Mouse (Mus musculus): ENCODE data around the gene Cib3. TPM values are rescaled to one million over a fixed set of nuclear protein-coding genes. Genes with fewer than 3 reads are reported as not detected.

The Cib3 gene
- polyA plus RNA-seq (2015; fragmentation: Nextera tagmentation; extraction: Ambion mirVana) = not detected in 2 replicates

DNA sequence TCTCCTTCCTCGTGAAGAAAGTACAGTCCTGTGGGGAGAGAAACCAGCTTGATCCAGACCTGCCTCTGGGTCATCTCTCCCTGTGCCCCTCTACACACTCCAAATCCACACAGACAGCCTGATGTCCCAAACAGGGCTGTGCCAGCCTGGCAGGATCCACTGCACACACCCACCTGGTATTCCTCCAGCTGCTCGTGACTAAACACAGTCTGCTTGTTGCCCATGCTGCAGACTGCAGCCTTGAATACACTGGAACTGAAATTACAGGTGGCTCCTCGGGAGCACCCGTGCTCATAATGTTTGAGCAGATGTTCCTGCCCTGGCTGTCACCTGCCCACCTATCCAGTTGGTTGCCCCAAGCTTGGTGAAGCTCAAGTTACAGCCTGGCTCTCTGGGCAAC lies at the start of gene Cib3:
Cib3 (minus strand) TSS at position 87 of the 400 bp plus-strand sequence.
- no peak for ATAC-seq
- H3K4me2 ChIP-seq (ENCODE audit: low read depth, low read length) = no peak within 1 kb of the TSS
- no peak within 1 kb of the TSS for H3K9ac ChIP-seq (ENCODE audit: low read depth, low read length)
- 57% methylated on average over 4 of the region's 4 CpGs for WGBS
- H3K4me3 ChIP-seq (ENCODE audit: low read length) = no peak within 1 kb of the TSS
- H3K9me3 ChIP-seq (ENCODE audit: control insufficient read depth, low read length) = no peaks in the 10 kb centered on the region
- no peaks in the 10 kb centered on the region for H3K4me1 ChIP-seq (ENCODE audit: control insufficient read depth, insufficient read depth, low read length)
- H3K36me3 ChIP-seq (ENCODE audit: control insufficient read depth, insufficient read depth, low read length) = no peaks in the 10 kb centered on the region
- no peak within 1 kb of the TSS for H3K27ac ChIP-seq (ENCODE audit: low read length)
- no peaks in the 10 kb centered on the region for H3K27me3 ChIP-seq (replicated peaks; ENCODE audit: control insufficient read depth, insufficient read depth, low read length)

- ATAC-seq = no peak
- H3K27me3 ChIP-seq (replicated peaks; ENCODE audit: control insufficient read depth, insufficient read depth, low read length) = no peaks in the 10 kb centered on the region
- no peaks in the 10 kb centered on the region for H3K4me1 ChIP-seq (ENCODE audit: control insufficient read depth, insufficient read depth, low read length)
Observed at GRCm38 (mm10) chr8:72261872-72262271, 49.2 kb upstream of the Cib3 start.

GRCm38 (mm10) chr8:72261431-72261830 lies 48.8 kb upstream of the Cib3 start:
- Histone ChIP-seq H3K36me3 (ENCODE audit: control insufficient read depth, insufficient read depth, low read length) (no peaks in the 10 kb centered on the region), H3K4me1 (ENCODE audit: control insufficient read depth, insufficient read depth, low read length) (no peaks in the 10 kb centered on the region), H3K9me3 (ENCODE audit: control insufficient read depth, low read length) (no peaks in the 10 kb centered on the region), H3K9ac (ENCODE audit: low read depth, low read length) (no peak overlapping the region), H3K4me3 (ENCODE audit: low read length) (no peak overlapping the region), H3K27ac (ENCODE audit: low read length) (no peak overlapping the region), H3K4me2 (ENCODE audit: low read depth, low read length) (no peak overlapping the region), H3K27me3 (replicated peaks; ENCODE audit: control insufficient read depth, insufficient read depth, low read length) (no peaks in the 10 kb centered on the region)
- no peak for ATAC-seq

More at GRCm38 (mm10) chr8:72261872-72262271, 49.2 kb upstream of the Cib3 start:
- 50% methylated on average over 5 of the region's 5 CpGs for WGBS
- Histone ChIP-seq H3K9me3 (ENCODE audit: control insufficient read depth, low read length) (no peaks in the 10 kb centered on the region), H3K27ac (ENCODE audit: low read length) (no peak overlapping the region), H3K9ac (ENCODE audit: low read depth, low read length) (no peak overlapping the region), H3K4me2 (ENCODE audit: low read depth, low read length) (no peak overlapping the region), H3K4me3 (ENCODE audit: low read length) (no peak overlapping the region), H3K36me3 (ENCODE audit: control insufficient read depth, insufficient read depth, low read length) (no peaks in the 10 kb centered on the region)

GRCm38 (mm10) chr8:72261019-72261418 lies 48.4 kb upstream of the Cib3 start:
- no peaks in the 10 kb centered on the region for H3K27me3 ChIP-seq (replicated peaks; ENCODE audit: control insufficient read depth, insufficient read depth, low read length)

DNA sequence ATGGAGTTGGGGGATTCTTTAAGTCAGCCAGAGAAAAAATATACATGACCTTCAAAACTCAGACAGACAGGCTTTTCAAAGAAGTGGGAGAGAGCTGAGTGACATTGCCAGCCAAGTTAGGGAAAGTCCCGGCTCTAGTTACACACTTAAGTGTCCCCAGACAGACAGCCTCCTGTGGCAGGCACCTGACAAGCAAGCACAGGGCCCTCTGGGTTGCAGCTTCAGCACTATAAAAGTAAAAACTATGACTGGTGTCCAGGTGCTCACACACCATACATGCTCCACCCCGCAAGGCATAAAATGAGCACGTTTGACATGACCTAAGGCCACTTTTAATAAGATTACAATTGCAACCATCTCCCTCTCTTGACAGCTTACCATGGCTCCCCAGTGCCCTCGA lies 47.9 kb upstream of the Cib3 start:
- no peaks in the 10 kb centered on the region for H3K36me3 ChIP-seq (ENCODE audit: control insufficient read depth, insufficient read depth, low read length)
- H3K27me3 ChIP-seq (replicated peaks; ENCODE audit: control insufficient read depth, insufficient read depth, low read length) = no peaks in the 10 kb centered on the region
- no peak overlapping the region for H3K27ac ChIP-seq (ENCODE audit: low read length)
- H3K4me3 ChIP-seq (ENCODE audit: low read length) = no peak overlapping the region
- no peak overlapping the region for H3K4me2 ChIP-seq (ENCODE audit: low read depth, low read length)
- H3K9me3 ChIP-seq (ENCODE audit: control insufficient read depth, low read length) = no peaks in the 10 kb centered on the region
- H3K9ac ChIP-seq (ENCODE audit: low read depth, low read length) = no peak overlapping the region
- no peak for ATAC-seq
- no peaks in the 10 kb centered on the region for H3K4me1 ChIP-seq (ENCODE audit: control insufficient read depth, insufficient read depth, low read length)
- WGBS = 55% methylated on average over 4 of the region's 4 CpGs

More at GRCm38 (mm10) chr8:72261019-72261418, 48.4 kb upstream of the Cib3 start:
- Histone ChIP-seq H3K36me3 (ENCODE audit: control insufficient read depth, insufficient read depth, low read length) (no peaks in the 10 kb centered on the region), H3K9me3 (ENCODE audit: control insufficient read depth, low read length) (no peaks in the 10 kb centered on the region), H3K4me1 (ENCODE audit: control insufficient read depth, insufficient read depth, low read length) (no peaks in the 10 kb centered on the region), H3K27ac (ENCODE audit: low read length) (no peak overlapping the region), H3K9ac (ENCODE audit: low read depth, low read length) (no peak overlapping the region), H3K4me3 (ENCODE audit: low read length) (no peak overlapping the region), H3K4me2 (ENCODE audit: low read depth, low read length) (no peak overlapping the region)
- peak; percentile 45 for ATAC-seq
- 33% methylated on average over 2 of the region's 2 CpGs for WGBS

- Histone ChIP-seq H3K9me3 (ENCODE audit: control insufficient read depth, low read length) (no peaks in the 10 kb centered on the region), H3K27ac (ENCODE audit: low read length) (no peak overlapping the region), H3K4me1 (ENCODE audit: control insufficient read depth, insufficient read depth, low read length) (no peaks in the 10 kb centered on the region), H3K4me3 (ENCODE audit: low read length) (no peak overlapping the region), H3K27me3 (replicated peaks; ENCODE audit: control insufficient read depth, insufficient read depth, low read length) (no peaks in the 10 kb centered on the region), H3K9ac (ENCODE audit: low read depth, low read length) (no peak overlapping the region), H3K36me3 (ENCODE audit: control insufficient read depth, insufficient read depth, low read length) (no peaks in the 10 kb centered on the region), H3K4me2 (ENCODE audit: low read depth, low read length) (no peak overlapping the region)
- WGBS = 44% methylated on average over 2 of the region's 2 CpGs
- no peak for ATAC-seq
Observed at GRCm38 (mm10) chr8:72259862-72260261, 47.2 kb upstream of the Cib3 start.

DNA sequence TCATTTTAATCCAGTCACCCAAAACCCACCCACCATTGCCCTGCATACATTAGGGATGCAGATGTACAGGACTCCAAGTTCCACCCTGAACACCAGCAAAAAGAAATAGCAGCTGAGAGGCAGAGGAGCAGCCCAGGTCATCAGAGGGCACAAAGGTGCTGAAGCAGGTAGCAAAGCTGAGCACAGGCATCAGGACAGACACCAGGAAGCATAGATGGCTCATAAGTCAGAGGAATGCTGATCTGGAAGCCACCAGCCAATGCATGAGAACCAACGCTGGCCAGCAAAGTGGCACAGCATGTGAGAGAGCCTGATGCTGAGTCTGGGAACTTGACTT lies 45.2 kb upstream of the Cib3 start:
- WGBS = 89% methylated on average over 1 of the region's 1 CpGs
- Histone ChIP-seq H3K9ac (ENCODE audit: low read depth, low read length) (no peak overlapping the region), H3K4me1 (ENCODE audit: control insufficient read depth, insufficient read depth, low read length) (no peaks in the 10 kb centered on the region), H3K27me3 (replicated peaks; ENCODE audit: control insufficient read depth, insufficient read depth, low read length) (no peaks in the 10 kb centered on the region), H3K36me3 (ENCODE audit: control insufficient read depth, insufficient read depth, low read length) (no peaks in the 10 kb centered on the region; the same call in 1 of the 2 replicates), H3K9me3 (ENCODE audit: control insufficient read depth, low read length) (no peaks in the 10 kb centered on the region), H3K4me2 (ENCODE audit: low read depth, low read length) (no peak overlapping the region), H3K27ac (ENCODE audit: low read length) (no peak overlapping the region), H3K4me3 (ENCODE audit: low read length) (no peak overlapping the region)
- no peak for ATAC-seq

DNA sequence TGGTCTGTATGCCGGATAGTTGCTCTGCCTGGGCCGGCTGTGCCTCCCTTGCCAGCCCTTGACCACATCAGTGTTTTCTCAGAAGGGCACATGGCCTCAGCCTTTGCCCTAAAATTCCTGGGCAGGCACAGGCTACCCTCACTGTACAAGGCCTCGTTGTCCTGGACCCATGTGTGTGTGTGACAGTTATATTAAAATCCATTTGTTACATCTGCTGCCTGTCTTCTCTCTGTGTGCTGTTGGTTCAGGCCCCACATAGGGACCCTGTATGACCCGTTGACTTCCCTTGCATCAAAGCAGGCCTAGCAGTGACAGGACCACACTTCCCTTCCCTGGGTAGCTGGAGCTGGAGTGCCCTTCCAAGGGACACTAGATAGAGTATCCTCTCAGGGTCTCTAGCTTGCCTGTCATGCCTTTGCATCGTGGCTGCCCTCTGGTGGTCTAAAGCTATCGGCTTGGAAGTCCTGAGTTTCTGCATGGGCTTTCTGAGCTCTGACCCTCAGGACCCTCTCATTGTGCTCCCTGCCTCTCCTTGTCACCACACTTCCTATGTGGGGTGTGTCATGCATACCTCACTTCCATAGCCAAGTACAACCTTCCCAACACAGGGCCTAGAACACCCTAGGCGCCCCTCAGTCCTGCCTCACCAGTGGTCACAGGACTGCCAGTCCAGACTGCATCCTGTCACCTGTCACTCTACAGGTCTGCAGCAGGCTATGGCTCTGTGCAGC lies 44.7 kb upstream of the Cib3 start:
- Histone ChIP-seq H3K4me1 (ENCODE audit: control insufficient read depth, insufficient read depth, low read length) (no peaks in the 10 kb centered on the region), H3K9me3 (ENCODE audit: control insufficient read depth, low read length) (no peaks in the 10 kb centered on the region), H3K4me3 (ENCODE audit: low read length) (no peak overlapping the region), H3K4me2 (ENCODE audit: low read depth, low read length) (no peak overlapping the region), H3K27me3 (replicated peaks; ENCODE audit: control insufficient read depth, insufficient read depth, low read length) (no peaks in the 10 kb centered on the region), H3K36me3 (ENCODE audit: control insufficient read depth, insufficient read depth, low read length) (peaks cover 4% of the 10 kb centered on the region; the same call in 1 of the 2 replicates), H3K27ac (ENCODE audit: low read length) (no peak overlapping the region), H3K9ac (ENCODE audit: low read depth, low read length) (no peak overlapping the region)
- 51% methylated on average over 7 of the region's 7 CpGs for WGBS
- 0 out of 2 replicates have a peak, but pooled peaks have one; percentile 24 for ATAC-seq

- no peaks in the 10 kb centered on the region for H3K9me3 ChIP-seq (ENCODE audit: control insufficient read depth, low read length)
- 75% methylated on average over 2 of the region's 2 CpGs for WGBS
- H3K9ac ChIP-seq (ENCODE audit: low read depth, low read length) = no peak overlapping the region
- H3K36me3 ChIP-seq (ENCODE audit: control insufficient read depth, insufficient read depth, low read length) = peaks cover 7% of the 10 kb centered on the region; the same call in 1 of the 2 replicates
- no peaks in the 10 kb centered on the region for H3K27me3 ChIP-seq (replicated peaks; ENCODE audit: control insufficient read depth, insufficient read depth, low read length)
- no peak overlapping the region for H3K4me2 ChIP-seq (ENCODE audit: low read depth, low read length)
- H3K4me1 ChIP-seq (ENCODE audit: control insufficient read depth, insufficient read depth, low read length) = peaks cover 7% of the 10 kb centered on the region
- H3K4me3 ChIP-seq (ENCODE audit: low read length) = no peak overlapping the region
- ATAC-seq = no peak
- H3K27ac ChIP-seq (ENCODE audit: low read length) = no peak overlapping the region
Observed at GRCm38 (mm10) chr8:72244610-72245009, 32.0 kb upstream of the Cib3 start.

DNA sequence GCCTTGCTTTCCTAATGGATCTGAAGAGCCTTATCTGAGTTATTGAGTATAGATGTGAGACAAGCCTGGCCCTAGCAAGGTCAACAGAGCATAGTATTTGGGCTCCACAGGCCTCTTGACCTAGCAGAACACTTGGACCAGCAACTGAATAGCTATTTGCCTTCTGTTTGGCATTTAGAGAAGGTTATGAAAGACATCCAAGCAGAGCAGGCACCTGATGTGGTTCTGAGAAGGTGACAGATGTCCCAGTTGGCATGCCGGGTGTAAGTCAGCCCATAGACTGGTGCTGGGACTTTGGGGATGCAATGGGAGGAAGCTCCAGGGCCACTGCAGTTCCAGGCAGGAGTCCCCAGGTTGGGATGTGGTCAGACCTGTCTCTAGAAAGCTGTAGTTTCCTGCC lies 29.6 kb upstream of the Cib3 start:
- H3K9ac ChIP-seq (ENCODE audit: low read depth, low read length) = 0 out of 2 replicates have a peak overlapping the region, but pooled peaks have one; percentile 5
- H3K4me1 ChIP-seq (ENCODE audit: control insufficient read depth, insufficient read depth, low read length) = peaks cover 7% of the 10 kb centered on the region
- H3K27ac ChIP-seq (ENCODE audit: low read length) = no peak overlapping the region
- no peaks in the 10 kb centered on the region for H3K9me3 ChIP-seq (ENCODE audit: control insufficient read depth, low read length)
- H3K27me3 ChIP-seq (replicated peaks; ENCODE audit: control insufficient read depth, insufficient read depth, low read length) = no peaks in the 10 kb centered on the region
- H3K36me3 ChIP-seq (ENCODE audit: control insufficient read depth, insufficient read depth, low read length) = peaks cover 3% of the 10 kb centered on the region; the same call in 1 of the 2 replicates
- H3K4me2 ChIP-seq (ENCODE audit: low read depth, low read length) = no peak overlapping the region
- WGBS = 95% methylated on average over 1 of the region's 1 CpGs
- H3K4me3 ChIP-seq (ENCODE audit: low read length) = no peak overlapping the region
- ATAC-seq = no peak

Data from intestine, embryonic 16.5 days (tissue).